Mouse (Mus musculus): ENCODE results near the gene Junb.

Junb gene

DNA sequence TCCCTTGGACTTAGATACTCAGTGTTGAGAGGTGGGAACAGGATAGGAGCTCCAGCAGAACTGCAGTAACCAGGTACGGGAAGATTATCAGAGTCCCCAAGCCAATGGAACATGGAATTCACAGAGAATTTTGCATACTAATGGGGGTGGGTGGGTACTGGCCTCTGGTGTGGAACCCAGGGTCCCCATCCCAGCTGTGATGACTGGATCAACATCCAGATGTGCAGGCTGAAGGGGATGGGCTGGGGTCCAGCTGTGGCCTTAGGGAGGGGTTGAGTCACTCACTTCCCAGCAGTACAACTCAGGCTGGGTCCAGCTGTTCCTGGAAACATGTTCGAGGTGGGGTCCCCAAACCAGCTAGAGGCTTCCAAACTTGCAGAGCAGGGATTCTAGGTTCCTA, 9.4 kb upstream of the Junb start:
- DNase-seq (ENCODE audit: low spot score) = no peak

DNA sequence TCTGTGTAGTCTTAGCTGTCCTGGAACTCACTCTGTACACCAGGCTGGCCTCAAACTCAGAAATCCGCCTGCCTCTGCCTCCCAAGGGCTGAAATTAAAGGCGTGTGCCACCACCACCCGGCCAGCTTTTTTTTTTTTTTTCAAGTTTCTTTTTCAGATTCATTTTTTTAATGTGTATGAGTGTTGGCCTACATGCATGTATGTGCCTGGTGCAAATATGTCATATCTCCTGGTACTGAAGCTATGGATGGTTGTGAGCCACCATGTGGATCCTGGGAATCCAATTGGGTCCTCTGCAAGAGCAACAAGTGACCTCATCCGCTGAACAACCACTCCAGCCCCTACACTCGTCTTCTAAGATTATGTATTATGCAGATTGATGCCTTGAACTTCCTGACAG, 8.9 kb upstream of the Junb start:
- DNase-seq (ENCODE audit: low spot score) = no peak

DNA sequence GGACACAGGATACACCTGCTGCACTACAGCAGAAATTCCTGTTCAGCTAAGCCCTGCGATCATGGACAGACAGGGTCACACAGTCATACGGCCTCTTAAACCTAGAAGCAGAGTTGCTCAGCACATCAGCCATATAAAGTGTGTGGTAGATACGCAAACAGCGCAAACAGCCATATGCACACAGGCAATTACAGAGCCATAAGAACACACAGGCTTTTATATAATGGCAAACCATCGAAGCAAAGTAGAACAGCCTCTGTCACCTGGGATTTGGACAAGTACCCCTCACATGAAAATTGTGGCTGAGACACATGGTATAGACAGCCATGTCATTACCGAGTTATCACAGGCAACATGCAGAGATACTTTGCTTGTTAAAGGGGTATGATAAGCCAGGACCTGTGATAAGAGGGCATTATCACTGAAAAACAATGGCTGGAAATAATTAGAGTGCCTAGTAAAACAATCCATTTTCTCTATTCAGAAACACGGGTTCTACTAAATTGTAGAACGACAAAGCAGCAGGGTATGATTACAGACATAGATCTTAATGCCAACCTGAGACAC, 7.9 kb upstream of the Junb start:
- peak; percentile 32 for DNase-seq (ENCODE audit: low spot score)

GRCm38 (mm10) chr8:84985684-84986378, 7.3 kb upstream of the Junb start:
- DNase-seq (ENCODE audit: low spot score) = peak; percentile 75

- peak; percentile 49 for DNase-seq (ENCODE audit: low spot score)
Measured at GRCm38 (mm10) chr8:84985049-84985683, 6.6 kb upstream of the Junb start.

- no peak for DNase-seq (ENCODE audit: low spot score)
Measured at GRCm38 (mm10) chr8:84984294-84985048, 6.0 kb upstream of the Junb start.

- no peak for DNase-seq (ENCODE audit: low spot score)
Measured at GRCm38 (mm10) chr8:84982499-84983011, 4.0 kb upstream of the Junb start.

DNA sequence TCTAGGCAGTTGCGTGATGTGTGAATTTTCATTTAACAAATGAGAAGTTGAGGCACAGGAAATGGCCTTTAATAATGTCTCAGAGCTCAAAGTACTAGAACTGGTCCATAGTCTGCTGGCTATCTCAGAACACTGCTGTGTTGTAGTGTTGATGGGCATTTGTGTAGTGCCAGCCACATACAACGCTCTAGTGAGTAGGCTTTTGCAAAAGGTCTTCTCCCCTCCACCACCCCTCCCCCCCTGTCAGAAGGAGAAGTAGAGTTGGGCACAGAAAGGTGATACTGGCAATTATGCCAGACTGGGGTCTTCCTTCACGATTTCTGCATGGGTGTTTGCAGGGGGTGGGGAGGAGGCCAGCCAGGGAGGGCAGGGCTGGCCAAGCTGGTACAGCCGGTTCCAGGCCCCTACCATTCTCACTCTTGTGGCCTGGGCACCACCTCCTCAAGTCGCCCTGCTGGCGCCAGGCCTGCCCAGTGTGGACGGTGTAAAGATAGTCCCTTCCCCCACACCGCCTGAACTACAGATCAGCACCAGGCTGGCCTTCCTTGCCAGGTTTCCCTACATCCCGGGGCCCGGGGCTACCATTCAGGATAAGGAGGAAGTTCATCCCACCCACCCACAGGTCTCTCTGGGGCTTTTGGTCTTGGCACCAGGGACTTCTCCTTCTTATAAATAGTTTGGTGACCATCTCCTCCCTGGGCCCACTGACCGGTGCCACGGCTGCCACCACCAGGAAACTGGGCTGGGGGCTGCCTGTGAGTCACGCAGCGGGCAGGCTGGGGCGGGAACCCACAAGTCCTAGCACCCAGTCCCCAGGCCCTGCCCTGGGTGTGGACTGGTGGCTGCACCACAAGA, 3.4 kb upstream of the Junb start:
- DNase-seq (ENCODE audit: low spot score) = no peak

DNA sequence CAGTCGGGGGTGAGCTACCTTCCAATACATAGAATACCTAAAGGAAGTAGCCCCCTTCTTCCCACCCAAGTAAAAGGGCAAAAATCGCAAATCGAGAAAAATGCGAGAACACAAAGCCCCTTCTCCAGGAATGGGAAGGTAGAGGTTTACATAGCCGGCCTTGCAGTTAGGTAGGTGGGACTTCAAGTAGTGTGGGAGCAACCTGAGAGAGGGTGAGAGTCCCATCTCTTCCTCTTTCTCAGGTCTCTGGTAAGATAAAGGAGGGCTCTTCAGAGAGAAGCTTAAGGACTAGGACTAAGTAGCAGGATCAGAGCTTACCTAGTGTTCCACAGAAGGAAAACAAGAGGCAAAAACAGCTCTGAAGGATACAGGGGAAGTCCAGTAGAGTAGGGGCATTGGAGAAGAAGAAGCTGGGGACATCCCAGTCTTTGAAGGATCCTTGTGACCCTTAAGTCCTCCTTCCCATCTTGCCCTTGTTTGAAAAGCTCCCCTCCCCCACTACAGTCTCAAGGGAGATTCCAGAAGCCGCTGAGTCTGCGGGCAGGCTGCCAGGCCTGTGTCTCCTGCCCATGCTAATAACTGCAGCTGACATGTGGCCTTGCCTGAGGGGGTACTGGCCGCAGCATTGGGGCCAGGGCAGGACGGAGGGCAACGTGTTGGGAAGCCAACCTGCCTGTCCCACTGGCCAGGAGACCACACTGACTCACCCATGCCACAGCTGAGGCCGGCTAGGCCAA, 2.3 kb upstream of the Junb start:
- DNase-seq (ENCODE audit: low spot score) = no peak

DNA sequence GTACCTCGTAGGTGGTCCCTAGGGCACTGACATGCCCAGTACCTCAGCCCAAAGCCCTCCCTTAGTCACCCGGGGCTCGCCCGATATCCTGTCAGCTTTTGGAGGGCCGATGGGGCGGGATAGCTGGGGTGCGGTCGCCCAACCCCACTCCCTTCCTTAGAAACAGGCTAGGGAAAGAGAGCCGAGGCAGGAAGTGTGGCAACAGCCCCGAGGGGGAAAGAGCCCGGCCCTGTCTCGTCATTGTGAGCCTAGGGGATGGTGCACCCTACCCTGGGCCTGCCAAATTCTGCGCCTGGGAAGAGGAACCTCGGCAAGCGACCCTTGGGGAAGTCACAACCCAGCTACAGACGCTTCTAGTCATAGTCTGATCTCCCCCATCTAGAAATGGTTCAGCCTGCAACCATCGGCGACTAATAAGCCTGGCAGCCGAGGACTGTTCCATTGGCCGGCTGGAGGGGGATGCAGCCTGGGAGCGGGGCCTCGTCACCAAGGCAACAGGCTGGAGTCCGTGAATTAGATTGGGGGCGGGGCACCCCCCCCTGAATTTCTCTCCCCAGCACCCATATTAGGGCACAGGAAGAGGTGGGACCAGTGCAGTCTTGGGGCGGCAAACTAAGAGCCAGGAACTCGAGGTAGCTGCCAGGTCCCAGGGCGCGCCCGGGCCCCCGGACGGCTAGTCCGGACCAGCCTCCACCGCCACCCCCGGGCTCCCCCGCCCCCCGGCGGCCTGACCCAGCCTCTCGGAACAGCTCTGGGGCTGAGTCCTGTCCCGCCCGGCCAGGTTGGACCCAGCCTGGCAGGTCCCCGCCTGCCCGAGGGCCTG, 1.3 kb upstream of the Junb start:
- DNase-seq (ENCODE audit: low spot score) = peak; percentile 92

DNA sequence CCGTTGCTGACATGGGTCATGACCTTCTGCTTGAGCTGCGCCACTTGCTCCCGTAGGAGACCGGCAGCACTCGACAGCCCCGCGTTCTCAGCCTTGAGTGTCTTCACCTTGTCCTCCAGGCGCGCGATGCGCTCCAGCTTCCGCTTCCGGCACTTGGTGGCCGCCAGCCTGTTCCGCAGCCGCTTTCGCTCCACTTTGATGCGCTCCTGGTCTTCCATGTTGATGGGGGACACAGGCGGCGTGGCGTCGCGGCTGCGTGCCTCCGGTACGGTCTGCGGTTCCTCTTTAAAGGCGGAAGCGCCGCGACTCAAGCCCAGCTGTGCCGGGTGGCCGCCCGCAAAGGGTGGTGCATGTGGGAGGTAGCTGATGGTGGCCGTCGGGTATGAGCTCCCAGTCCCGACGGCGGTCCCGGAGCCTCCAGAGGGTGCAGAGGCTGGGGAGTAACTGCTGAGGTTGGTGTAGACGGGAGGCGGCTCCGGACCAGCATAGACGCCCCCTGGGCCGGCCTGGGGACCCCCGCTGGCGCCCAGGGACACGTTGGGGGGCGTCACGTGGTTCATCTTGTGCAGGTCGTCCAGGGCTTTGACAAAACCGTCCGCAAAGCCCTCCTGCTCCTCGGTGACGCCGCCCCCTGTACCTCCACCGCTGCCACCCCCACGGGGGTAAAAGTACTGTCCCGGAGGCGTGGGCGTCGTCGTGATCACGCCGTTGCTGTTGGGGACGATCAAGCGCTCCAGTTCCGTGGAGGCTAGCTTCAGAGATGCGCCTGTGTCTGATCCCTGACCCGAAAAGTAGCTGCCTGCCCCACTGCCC, 877 bp downstream of the Junb start:
- DNase-seq (ENCODE audit: low spot score) = peak; percentile 80

GRCm38 (mm10) chr8:84976763-84977434, 1.6 kb downstream of the Junb start:
- DNase-seq (ENCODE audit: low spot score) = no peak

GRCm38 (mm10) chr8:84976031-84976762, 2.3 kb downstream of the Junb start:
- DNase-seq (ENCODE audit: low spot score) = peak; percentile 96

DNA sequence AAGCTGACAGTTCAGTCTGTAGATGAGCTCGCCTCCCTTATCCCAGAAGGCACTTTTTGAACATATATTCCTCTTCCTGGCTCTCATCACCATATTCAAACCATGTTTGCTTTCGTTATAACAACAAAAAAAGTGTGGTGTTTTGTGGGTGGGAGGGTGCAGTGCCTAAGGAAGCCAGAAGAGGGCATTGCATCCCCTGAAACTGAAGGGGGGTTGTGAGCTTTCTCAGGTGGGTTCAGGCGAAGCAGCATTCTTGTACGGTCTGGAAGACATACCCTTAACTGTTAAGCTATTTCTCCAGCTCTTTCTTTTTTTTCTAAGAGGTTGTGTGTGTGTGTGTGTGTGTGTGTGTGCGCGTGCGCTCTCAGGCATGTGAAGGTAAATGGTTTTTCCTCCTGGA, 3.1 kb downstream of the Junb start:
- DNase-seq (ENCODE audit: low spot score) = peak; percentile 66

GRCm38 (mm10) chr8:84974543-84975142, 3.9 kb downstream of the Junb start:
- DNase-seq (ENCODE audit: low spot score) = no peak

DNA sequence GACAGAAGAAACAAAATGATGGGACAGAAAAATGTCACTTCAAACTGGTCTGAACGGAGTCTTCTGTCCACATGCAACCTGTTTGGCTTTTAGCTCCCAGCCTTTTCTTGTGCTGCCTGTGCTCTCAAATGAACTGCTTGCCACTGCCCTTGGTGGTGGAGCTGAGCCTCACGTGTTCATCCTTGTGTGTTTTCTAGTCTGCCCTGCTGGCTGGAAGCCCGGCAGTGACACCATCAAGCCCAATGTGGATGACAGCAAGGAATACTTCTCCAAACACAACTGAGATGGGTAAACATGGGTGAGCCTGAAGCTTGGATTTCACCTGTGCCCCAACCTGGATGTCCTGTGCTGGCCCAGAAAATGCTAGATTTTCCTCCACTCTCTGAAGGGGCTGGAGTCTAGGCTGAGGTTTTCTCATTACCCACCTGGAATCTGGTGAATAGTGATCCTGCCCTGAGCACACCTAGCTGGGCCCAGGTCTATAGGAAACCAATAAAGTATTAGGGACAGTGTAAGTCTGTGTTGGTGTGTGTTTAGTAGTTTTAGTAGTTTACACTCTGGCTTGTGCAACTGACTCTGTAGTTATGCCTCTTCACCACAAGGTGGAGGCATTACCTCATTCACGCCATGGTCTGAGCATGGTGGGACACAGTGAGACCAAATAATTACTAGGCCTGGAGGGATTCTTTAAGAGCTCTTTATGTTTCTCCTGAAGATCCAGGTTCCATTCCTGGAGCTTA, 4.5 kb downstream of the Junb start:
- peak; percentile 84 for DNase-seq (ENCODE audit: low spot score)

DNA sequence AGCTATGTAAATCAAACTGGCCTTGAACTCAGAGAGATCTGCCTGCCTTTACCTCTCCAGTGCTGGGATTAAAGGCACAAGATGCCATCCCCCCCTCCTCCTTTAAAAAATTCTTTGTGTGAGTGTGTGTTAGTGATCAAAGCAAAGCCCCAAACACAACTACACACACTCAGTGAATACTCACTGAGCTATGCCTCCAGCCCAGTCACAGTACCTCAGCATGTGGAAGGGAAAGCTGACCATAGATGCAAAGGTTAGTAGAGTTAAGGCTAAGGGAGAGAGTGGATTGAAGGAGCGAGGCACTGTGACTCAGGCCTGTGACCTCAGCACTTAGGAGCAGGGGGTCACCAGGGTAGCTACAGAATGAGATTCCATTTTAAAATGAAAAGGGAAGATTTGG, 5.4 kb downstream of the Junb start:
- DNase-seq (ENCODE audit: low spot score) = no peak

Measured in embryo, embryonic 10 days (tissue).